Mouse (Mus musculus) MEL (cell line): ENCODE results near the gene Cnbd2. TPM values are rescaled to one million over a fixed set of nuclear protein-coding genes. Genes with fewer than 3 reads are reported as not detected.

Experiments
- DNase-seq: peaks from one replicate; pipeline ENCODE4 v3.0.0; 2011; ENCODE audit warnings: low read depth, low spot score
- H3K27ac ChIP-seq: 2 replicates; pipeline ENCODE4 v1.5.1; 2012; ENCODE audit warnings: low read depth, mild to moderate bottlenecking, control low read depth, low read length, moderate library complexity; ENCODE audit not compliant: control insufficient read depth
- H3K27me3 ChIP-seq, 2 experiments: fragments of 150-350 bp in 1 of 2; sonication (generic) in 1 of 2; 2 replicates each; pipeline ENCODE4 v1.6.1; 2012; ENCODE audit warnings: low read length in 2 of 2, mild to moderate bottlenecking in 2 of 2, improper control_type of control experiment in 1 of 2, moderate library complexity in 1 of 2; ENCODE audit not compliant: insufficient read depth in 2 of 2, control insufficient read depth in 1 of 2
- H3K36me3 ChIP-seq, 2 experiments: 2 replicates each; pipeline ENCODE4 v1.6.1; 2012 to 2014; ENCODE audit warnings: low read length in 2 of 2, improper control_type of control experiment in 1 of 2, inconsistent platforms in 1 of 2, mild to moderate bottlenecking in 1 of 2; ENCODE audit not compliant: insufficient read depth in 2 of 2, control insufficient read depth in 1 of 2
- H3K4me1 ChIP-seq, 2 experiments: fragments of 150-350 bp in 1 of 2; sonication (generic) in 1 of 2; 2 replicates each; pipeline ENCODE4 v1.6.1; 2012; ENCODE audit warnings: low read length in 2 of 2, improper control_type of control experiment in 1 of 2, mild to moderate bottlenecking in 1 of 2; ENCODE audit not compliant: insufficient read depth in 2 of 2, control insufficient read depth in 1 of 2
- H3K4me3 ChIP-seq, 2 experiments: fragments of 150-350 bp in 1 of 2; sonication (generic) in 1 of 2; 2 replicates each; pipeline ENCODE4 v1.5.1; 2012; ENCODE audit warnings: low read depth in 2 of 2, low read length in 2 of 2, mild to moderate bottlenecking in 2 of 2, moderate library complexity in 2 of 2, control low read depth in 1 of 2, improper control_type of control experiment in 1 of 2; ENCODE audit not compliant: control insufficient read depth in 1 of 2, insufficient read depth in 1 of 2
- H3K79me2 ChIP-seq: 2 replicates; pipeline ENCODE4 v1.6.1; 2012; ENCODE audit warnings: mild to moderate bottlenecking, low read length, moderate library complexity; ENCODE audit not compliant: control insufficient read depth, poor library complexity, insufficient read depth
- H3K9ac ChIP-seq: 2 replicates; pipeline ENCODE4 v1.6.1; 2012; ENCODE audit warnings: low read depth, mild to moderate bottlenecking, control low read depth, low read length, moderate library complexity; ENCODE audit not compliant: control insufficient read depth, poor library complexity, severe bottlenecking
- H3K9me3 ChIP-seq: fragments of 150-350 bp; sonication (generic); replicated peaks from 2 replicates; pipeline ENCODE4 v1.6.1; 2012; ENCODE audit warnings: mild to moderate bottlenecking, low read length, improper control_type of control experiment, moderate library complexity; ENCODE audit not compliant: insufficient read depth
- BHLHE40 ChIP-seq: IDR thresholded peaks from 2 replicates; pipeline ENCODE4 v1.6.1; 2012; ENCODE audit warnings: low read depth, mild to moderate bottlenecking, inconsistent platforms, low read length, improper control_type of control experiment, borderline replicate concordance
- CHD2 ChIP-seq: IDR thresholded peaks from 2 replicates; pipeline ENCODE4 v1.6.1; 2011; ENCODE audit warnings: low read length, improper control_type of control experiment
- CTCF ChIP-seq, 3 experiments: IDR thresholded peaks in 2 of 3; conservative IDR thresholded peaks in 1 of 3; 2 replicates each; pipeline ENCODE4 v1.5.1; 2011 to 2012; ENCODE audit warnings: low read length in 3 of 3, low read depth in 2 of 3, mild to moderate bottlenecking in 2 of 3, improper control_type of control experiment in 1 of 3, inconsistent platforms in 1 of 3, mixed read lengths in 1 of 3, moderate library complexity in 1 of 3; ENCODE audit not compliant: control insufficient read depth in 1 of 3, insufficient read depth in 1 of 3, poor library complexity in 1 of 3, severe bottlenecking in 1 of 3
- E2F4 ChIP-seq: IDR thresholded peaks from 2 replicates; pipeline ENCODE4 v1.6.1; 2011; ENCODE audit warnings: low read depth, low read length, improper control_type of control experiment, borderline replicate concordance
- ELF1 ChIP-seq: IDR thresholded peaks from 2 replicates; pipeline ENCODE4 v1.6.1; 2014; ENCODE audit warnings: low read depth, mild to moderate bottlenecking, inconsistent platforms, low read length, improper control_type of control experiment, moderate library complexity
- EP300 ChIP-seq, 2 experiments: IDR thresholded peaks; 2 replicates each; pipeline ENCODE4 v1.6.1; 2011; ENCODE audit warnings: improper control_type of control experiment in 2 of 2, low read length in 2 of 2, low read depth in 1 of 2, mild to moderate bottlenecking in 1 of 2
- ETS1 ChIP-seq: IDR thresholded peaks from 2 replicates; pipeline ENCODE4 v1.6.1; 2012; ENCODE audit warnings: low read depth, mild to moderate bottlenecking, inconsistent platforms, low read length, improper control_type of control experiment, moderate library complexity
- GABPA ChIP-seq: IDR thresholded peaks from 2 replicates; pipeline ENCODE4 v1.6.1; 2012; ENCODE audit warnings: low read depth, mild to moderate bottlenecking, inconsistent platforms, low read length, improper control_type of control experiment, moderate library complexity
- GATA1 ChIP-seq: IDR thresholded peaks from 2 replicates; pipeline ENCODE4 v1.6.1; 2011; ENCODE audit warnings: low read depth, low read length, improper control_type of control experiment
- HCFC1 ChIP-seq: IDR thresholded peaks from 2 replicates; pipeline ENCODE4 v1.6.1; 2012; ENCODE audit warnings: low read depth, mild to moderate bottlenecking, inconsistent platforms, low read length, improper control_type of control experiment, moderate library complexity
- MAX ChIP-seq: IDR thresholded peaks from 2 replicates; pipeline ENCODE4 v1.6.1; 2011; ENCODE audit warnings: low read length, improper control_type of control experiment
- MEF2A ChIP-seq: IDR thresholded peaks from 2 replicates; pipeline ENCODE4 v1.6.1; 2014; ENCODE audit warnings: low read depth, mild to moderate bottlenecking, inconsistent platforms, low read length, improper control_type of control experiment; ENCODE audit not compliant: poor library complexity, insufficient replicate concordance, severe bottlenecking; ENCODE audit errors: extremely low read depth
- MXI1 ChIP-seq: IDR thresholded peaks from 2 replicates; pipeline ENCODE4 v1.6.1; 2011; ENCODE audit warnings: mild to moderate bottlenecking, low read depth, low read length, improper control_type of control experiment
- MYB ChIP-seq: IDR thresholded peaks from 2 replicates; pipeline ENCODE4 v1.6.1; 2011; ENCODE audit warnings: mild to moderate bottlenecking, low read depth, low read length, improper control_type of control experiment
- MYC ChIP-seq: IDR thresholded peaks from 2 replicates; pipeline ENCODE4 v1.6.1; 2011; ENCODE audit warnings: low read depth, mild to moderate bottlenecking, low read length, improper control_type of control experiment, moderate library complexity
- POLR2A ChIP-seq, 2 experiments: IDR thresholded peaks; 2 replicates each; pipeline ENCODE4 v1.6.1; 2011 to 2012; ENCODE audit warnings: low read length in 2 of 2, mild to moderate bottlenecking in 2 of 2, control low read depth in 1 of 2, improper control_type of control experiment in 1 of 2, low read depth in 1 of 2, moderate library complexity in 1 of 2; ENCODE audit not compliant: control insufficient read depth in 1 of 2, insufficient read depth in 1 of 2, poor library complexity in 1 of 2
- RAD21 ChIP-seq: IDR thresholded peaks from 2 replicates; pipeline ENCODE4 v1.6.1; 2011; ENCODE audit warnings: mild to moderate bottlenecking, low read depth, low read length, improper control_type of control experiment
- SIN3A ChIP-seq: IDR thresholded peaks from 2 replicates; pipeline ENCODE4 v1.6.1; 2012; ENCODE audit warnings: low read length, improper control_type of control experiment, inconsistent platforms
- SMC3 ChIP-seq: IDR thresholded peaks from 2 replicates; pipeline ENCODE4 v1.6.1; 2011; ENCODE audit warnings: low read depth, low read length, improper control_type of control experiment
- TAL1 ChIP-seq: IDR thresholded peaks from 2 replicates; pipeline ENCODE4 v1.6.1; 2012; ENCODE audit warnings: mild to moderate bottlenecking, inconsistent platforms, low read length, moderate library complexity, mixed read lengths
- TBP ChIP-seq: IDR thresholded peaks from 2 replicates; pipeline ENCODE4 v1.8.0; 2011; ENCODE audit warnings: low read depth, low read length, improper control_type of control experiment
- TCF12 ChIP-seq: IDR thresholded peaks from 2 replicates; pipeline ENCODE4 v1.6.1; 2014; ENCODE audit warnings: low read depth, mild to moderate bottlenecking, inconsistent platforms, low read length, improper control_type of control experiment, moderate library complexity
- USF1 ChIP-seq: IDR thresholded peaks from 2 replicates; pipeline ENCODE4 v1.6.1; 2014; ENCODE audit warnings: low read depth, mild to moderate bottlenecking, inconsistent platforms, low read length, improper control_type of control experiment, moderate library complexity
- USF2 ChIP-seq, 2 experiments: IDR thresholded peaks; 2 replicates each; pipeline ENCODE4 v1.6.1; 2011 to 2012; ENCODE audit warnings: improper control_type of control experiment in 2 of 2, low read length in 2 of 2, borderline replicate concordance in 1 of 2, inconsistent platforms in 1 of 2, low read depth in 1 of 2, mild to moderate bottlenecking in 1 of 2; ENCODE audit not compliant: insufficient read depth in 1 of 2
- ZC3H11A ChIP-seq: IDR thresholded peaks from 2 replicates; pipeline ENCODE4 v1.6.1; 2012; ENCODE audit warnings: low read depth, mild to moderate bottlenecking, inconsistent platforms, low read length, improper control_type of control experiment
- ZMIZ1 ChIP-seq: IDR thresholded peaks from 2 replicates; pipeline ENCODE4 v1.6.1; 2012; ENCODE audit warnings: low read depth, mild to moderate bottlenecking, inconsistent platforms, low read length, improper control_type of control experiment, moderate library complexity
- ZNF384 ChIP-seq: IDR thresholded peaks from 2 replicates; pipeline ENCODE4 v1.6.1; 2012; ENCODE audit warnings: low read depth, mild to moderate bottlenecking, inconsistent platforms, low read length, improper control_type of control experiment
- polyA plus RNA-seq, 2 experiments: library from polyadenylated mRNA; stranded (reverse) in 1 of 2; unstranded in 1 of 2; fragments of >175 nt in 1 of 2; fragments of >200 nt in 1 of 2; gene quantifications; 2 replicates each; pipeline versions ENCODE4 v1.2.1 to v1.2.4; 2012; ENCODE audit warnings: low replicate concordance in 2 of 2, low read depth in 1 of 2; ENCODE audit not compliant: insufficient read length in 2 of 2, insufficient read depth in 1 of 2, missing spikeins in 1 of 2
- total RNA-seq: library from RNA; depleted of rRNA; stranded (reverse); fragments of 300-350 nt; gene quantifications from 2 replicates; pipeline ENCODE4 v1.2.3, GENCODE M21; 2012

The Cnbd2 gene
- total and polyA plus RNA-seq, 3 experiments = 1.8 to 4.8 TPM; not detected in 1

GRCm38 (mm10) chr2:156417194-156417593 lies 105.1 kb downstream of the Cnbd2 start:
- Histone ChIP-seq H3K4me1 (peaks cover 2 to 23% of the 10 kb centered on the region in 2 experiments; a peak in 3 of 4 replicates), H3K36me3 (peaks cover 0 to 8% of the 10 kb centered on the region in 2 experiments; a peak in 2 of 4 replicates), H3K27me3 (peaks cover 0 to 3% of the 10 kb centered on the region in 2 experiments; a peak in 2 of 4 replicates), H3K4me3 (no peak overlapping the region), H3K9me3 (no peaks in the 10 kb centered on the region), H3K27ac (no peak overlapping the region), H3K9ac (no peak overlapping the region), H3K79me2 (no peaks in the 10 kb centered on the region)
- no peak for TF ChIP-seq CTCF (IDR thresholded peaks at IDR 0.05 in 2 of 3, conservative IDR thresholded peaks at IDR 0.05 in 1 of 3; ENCODE audit: control insufficient read depth in 1 of 3, insufficient read depth in 1 of 3, low read depth in 2 of 3, low read length in 3 of 3, poor library complexity in 1 of 3, severe bottlenecking in 1 of 3)
- TF ChIP-seq SIN3A = no peak
- no peak for TF ChIP-seq MYC
- TF ChIP-seq E2F4 = no peak
- no peak for TF ChIP-seq BHLHE40
- no peak for TF ChIP-seq TCF12
- TF ChIP-seq TAL1 = no peak
- no peak for TF ChIP-seq TBP
- TF ChIP-seq MYB = no peak
- TF ChIP-seq ETS1 = no peak
- no peak for TF ChIP-seq CHD2
- no peak for TF ChIP-seq ZMIZ1
- TF ChIP-seq SMC3 = no peak
- TF ChIP-seq RAD21 = no peak
- no peak for TF ChIP-seq USF2 (IDR thresholded peaks at IDR 0.05; ENCODE audit: borderline replicate concordance in 1 of 2, insufficient read depth in 1 of 2, low read depth in 1 of 2, low read length in 2 of 2)
- no peak for TF ChIP-seq EP300 (IDR thresholded peaks at IDR 0.05; ENCODE audit: low read depth in 1 of 2, low read length in 2 of 2)
- TF ChIP-seq MXI1 = no peak
- no peak for TF ChIP-seq HCFC1
- DNase-seq = peak; percentile 47

- Histone ChIP-seq H3K4me3 (no peak overlapping the region), H3K36me3 (peaks cover 0 to 8% of the 10 kb centered on the region in 2 experiments; a peak in 2 of 4 replicates), H3K27me3 (peaks cover 3 to 9% of the 10 kb centered on the region in 2 experiments; a peak in 2 of 4 replicates), H3K9me3 (no peaks in the 10 kb centered on the region), H3K4me1 (peaks cover 2 to 23% of the 10 kb centered on the region in 2 experiments; a peak in 3 of 4 replicates), H3K27ac (no peak overlapping the region), H3K79me2 (no peaks in the 10 kb centered on the region), H3K9ac (no peak overlapping the region)
- TF ChIP-seq MEF2A = no peak
- TF ChIP-seq MAX = peak; percentile 19; the same call in 1 of the 2 replicates
- TF ChIP-seq GABPA = no peak
- no peak for TF ChIP-seq MXI1
- no peak for TF ChIP-seq POLR2A (IDR thresholded peaks at IDR 0.05; ENCODE audit: control insufficient read depth in 1 of 2, insufficient read depth in 1 of 2, low read depth in 1 of 2, low read length in 2 of 2, poor library complexity in 1 of 2)
- TF ChIP-seq USF1 = peak; percentile 81
- no peak for TF ChIP-seq ZNF384
- no peak for TF ChIP-seq MYB
- no peak for TF ChIP-seq ZC3H11A
- no peak for TF ChIP-seq GATA1
- TF ChIP-seq EP300 (IDR thresholded peaks at IDR 0.05; ENCODE audit: low read depth in 1 of 2, low read length in 2 of 2) = no peak
- TF ChIP-seq SIN3A = no peak
- no peak for TF ChIP-seq HCFC1
- TF ChIP-seq ELF1 = no peak
- peak in 1 of 2 experiments; percentile 40; a peak in 1 of 4 replicates for TF ChIP-seq USF2 (IDR thresholded peaks at IDR 0.05; ENCODE audit: borderline replicate concordance in 1 of 2, insufficient read depth in 1 of 2, low read depth in 1 of 2, low read length in 2 of 2)
- TF ChIP-seq ETS1 = no peak
- TF ChIP-seq MYC = no peak
- DNase-seq = peak; percentile 22
Measured at GRCm38 (mm10) chr2:156418467-156418866, 106.4 kb downstream of the Cnbd2 start.
